Mouse (Mus musculus): Measurements from ENCODE around the gene Cuedc2. TPM values are rescaled to one million over a fixed set of nuclear protein-coding genes. Genes with fewer than 3 reads are reported as not detected.

Gene Cuedc2
- polyA plus RNA-seq, 1 experiment from 2014 or later, result 165 TPM

DNA sequence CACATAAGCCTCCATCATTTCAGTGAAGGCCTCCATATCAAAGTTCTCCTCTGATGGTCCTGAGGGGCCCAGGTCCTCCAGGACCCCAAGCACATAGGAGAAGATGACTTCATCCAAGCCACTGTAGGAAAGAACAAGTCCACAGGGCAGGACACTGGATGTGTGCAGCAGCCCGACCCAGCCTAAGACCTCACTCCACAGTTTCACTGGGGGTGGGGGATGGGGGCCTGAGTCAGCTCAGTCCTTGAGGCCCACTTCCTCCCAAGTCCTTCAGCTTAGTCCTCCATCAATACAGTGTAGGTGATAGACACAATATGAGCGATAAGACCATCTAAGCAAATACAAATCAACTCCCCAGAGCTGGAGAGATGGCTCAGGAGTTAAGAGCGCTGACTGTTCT, 6.6 kb downstream of the Cuedc2 start:
- Histone ChIP-seq H3K27me3 (ENCODE audit: control insufficient read depth, insufficient read depth, low read length) (peaks cover 2% of the 10 kb centered on the region), H3K4me3 (ENCODE audit: low read length) (no peak overlapping the region), H3K36me3 (ENCODE audit: control insufficient read depth, insufficient read depth, low read length) (peaks cover 21% of the 10 kb centered on the region), H3K27ac (ENCODE audit: low read depth, low read length) (no peak overlapping the region), H3K9me3 (ENCODE audit: control insufficient read depth, low read length) (no peaks in the 10 kb centered on the region), H3K4me2 (replicated peaks; ENCODE audit: low read depth, low read length) (no peak overlapping the region), H3K9ac (ENCODE audit: low read depth, low read length) (no peak overlapping the region), H3K4me1 (ENCODE audit: control insufficient read depth, insufficient read depth, low read length) (peaks cover 8% of the 10 kb centered on the region; the same call in 1 of the 2 replicates)
- 92% methylated on average over 3 of the region's 3 CpGs for WGBS
- ATAC-seq (ENCODE audit: low FRiP score, low TSS enrichment), result no peak

DNA sequence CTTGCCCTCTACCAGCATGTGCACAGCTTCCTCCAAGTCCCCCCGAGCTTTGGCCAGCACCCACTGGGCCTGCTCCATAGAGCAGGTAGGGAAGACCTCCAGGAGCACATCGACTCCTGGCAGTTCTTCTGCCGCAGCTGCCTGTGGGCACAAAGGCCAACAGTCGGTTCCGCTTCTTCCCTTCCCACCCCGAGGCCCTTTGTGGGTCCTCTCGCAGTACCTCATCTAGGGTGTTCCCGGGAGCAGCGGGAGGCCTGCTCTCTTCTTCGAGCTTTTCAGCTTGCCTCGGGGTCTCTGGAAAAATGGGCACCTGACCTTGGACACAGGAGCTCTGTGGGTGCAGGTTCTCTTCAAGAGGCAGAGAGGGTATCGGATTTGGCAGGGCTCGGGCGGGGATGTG, 7.2 kb downstream of the Cuedc2 start:
- no peak overlapping the region for H3K27ac ChIP-seq (ENCODE audit: low read depth, low read length)
- peaks cover 8% of the 10 kb centered on the region; the same call in 1 of the 2 replicates for H3K4me1 ChIP-seq (ENCODE audit: control insufficient read depth, insufficient read depth, low read length)
- no peak for ATAC-seq (ENCODE audit: low FRiP score, low TSS enrichment)
- no peaks in the 10 kb centered on the region for H3K9me3 ChIP-seq (ENCODE audit: control insufficient read depth, low read length)
- no peak overlapping the region for H3K4me3 ChIP-seq (ENCODE audit: low read length)
- WGBS, result 96% methylated on average over 14 of the region's 14 CpGs
- H3K4me2 ChIP-seq (replicated peaks; ENCODE audit: low read depth, low read length), result no peak overlapping the region
- H3K36me3 ChIP-seq (ENCODE audit: control insufficient read depth, insufficient read depth, low read length), result peaks cover 21% of the 10 kb centered on the region
- H3K9ac ChIP-seq (ENCODE audit: low read depth, low read length), result no peak overlapping the region; the same call in 1 of the 2 replicates
- peaks cover 8% of the 10 kb centered on the region for H3K27me3 ChIP-seq (ENCODE audit: control insufficient read depth, insufficient read depth, low read length)

- Histone ChIP-seq H3K4me1 (ENCODE audit: control insufficient read depth, insufficient read depth, low read length) (peaks cover 8% of the 10 kb centered on the region; the same call in 1 of the 2 replicates), H3K4me3 (ENCODE audit: low read length) (no peak overlapping the region), H3K36me3 (ENCODE audit: control insufficient read depth, insufficient read depth, low read length) (peaks cover 21% of the 10 kb centered on the region), H3K9me3 (ENCODE audit: control insufficient read depth, low read length) (no peaks in the 10 kb centered on the region), H3K4me2 (replicated peaks; ENCODE audit: low read depth, low read length) (no peak overlapping the region), H3K27me3 (ENCODE audit: control insufficient read depth, insufficient read depth, low read length) (peaks cover 15% of the 10 kb centered on the region), H3K27ac (ENCODE audit: low read depth, low read length) (no peak overlapping the region), H3K9ac (ENCODE audit: low read depth, low read length) (no peak overlapping the region)
- WGBS, result 90% methylated on average over 12 of the region's 12 CpGs
- no peak for ATAC-seq (ENCODE audit: low FRiP score, low TSS enrichment)
These were observed 7.8 kb downstream of the Cuedc2 start for GRCm38 (mm10) chr19:46330696-46331095.

DNA sequence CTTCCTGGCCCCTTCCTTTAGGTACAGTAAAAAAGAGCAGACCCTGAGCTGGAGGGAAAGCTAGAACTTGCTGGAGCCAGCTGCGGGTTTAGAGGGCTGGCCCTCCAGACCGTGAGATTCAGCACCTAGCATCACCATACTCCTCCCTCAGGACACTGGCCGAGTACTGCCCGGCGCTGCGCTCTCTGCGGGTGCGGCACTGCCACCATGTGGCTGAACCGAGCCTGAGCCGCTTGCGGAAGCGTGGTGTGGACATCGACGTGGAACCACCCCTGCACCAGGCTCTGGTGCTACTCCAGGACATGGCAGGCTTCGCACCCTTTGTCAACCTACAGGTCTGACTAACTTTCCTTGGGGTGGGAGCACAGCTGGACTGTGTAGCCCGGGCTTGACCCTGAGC, 8.6 kb downstream of the Cuedc2 start:
- peak; percentile 54 for ATAC-seq (ENCODE audit: low FRiP score, low TSS enrichment)
- H3K4me3 ChIP-seq (ENCODE audit: low read length), result no peak overlapping the region
- H3K27me3 ChIP-seq (ENCODE audit: control insufficient read depth, insufficient read depth, low read length), result peaks cover 22% of the 10 kb centered on the region
- WGBS, result 7% methylated on average over 16 of the region's 16 CpGs
- H3K9ac ChIP-seq (ENCODE audit: low read depth, low read length), result no peak overlapping the region
- no peak overlapping the region for H3K4me2 ChIP-seq (replicated peaks; ENCODE audit: low read depth, low read length)
- peaks cover 8% of the 10 kb centered on the region; the same call in 1 of the 2 replicates for H3K4me1 ChIP-seq (ENCODE audit: control insufficient read depth, insufficient read depth, low read length)
- no peak overlapping the region for H3K27ac ChIP-seq (ENCODE audit: low read depth, low read length)
- H3K36me3 ChIP-seq (ENCODE audit: control insufficient read depth, insufficient read depth, low read length), result peaks cover 21% of the 10 kb centered on the region
- no peaks in the 10 kb centered on the region for H3K9me3 ChIP-seq (ENCODE audit: control insufficient read depth, low read length)

DNA sequence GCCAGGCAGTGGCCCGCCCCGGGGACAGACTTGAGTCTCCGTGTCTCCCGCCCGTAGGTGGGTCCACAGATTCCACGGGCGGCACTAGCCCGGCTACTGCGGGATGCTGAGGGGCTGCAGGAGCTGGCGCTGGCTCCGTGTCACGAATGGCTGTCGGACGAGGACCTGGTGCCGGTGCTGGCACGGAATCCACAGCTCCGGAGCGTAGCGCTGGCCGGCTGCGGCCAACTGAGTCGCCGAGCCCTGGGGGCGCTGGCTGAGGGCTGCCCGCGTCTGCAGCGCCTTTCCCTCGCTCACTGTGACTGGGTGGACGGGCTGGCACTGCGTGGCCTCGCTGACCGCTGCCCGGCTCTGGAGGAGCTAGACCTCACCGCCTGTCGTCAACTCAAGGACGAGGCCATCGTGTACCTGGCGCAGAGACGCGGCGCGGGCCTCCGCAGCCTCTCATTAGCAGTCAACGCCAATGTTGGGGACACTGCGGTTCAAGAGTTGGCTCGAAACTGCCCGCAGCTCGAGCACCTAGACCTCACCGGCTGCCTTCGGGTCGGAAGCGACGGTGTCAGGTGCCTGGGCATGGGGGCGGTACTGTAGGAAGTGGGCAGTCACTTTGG, 9.4 kb downstream of the Cuedc2 start:
- Histone ChIP-seq H3K9me3 (ENCODE audit: control insufficient read depth, low read length) (no peaks in the 10 kb centered on the region), H3K4me1 (ENCODE audit: control insufficient read depth, insufficient read depth, low read length) (peaks cover 8% of the 10 kb centered on the region; the same call in 1 of the 2 replicates), H3K27ac (ENCODE audit: low read depth, low read length) (peak overlapping the region; percentile 82), H3K36me3 (ENCODE audit: control insufficient read depth, insufficient read depth, low read length) (peaks cover 21% of the 10 kb centered on the region), H3K9ac (ENCODE audit: low read depth, low read length) (peak overlapping the region; percentile 53), H3K4me2 (replicated peaks; ENCODE audit: low read depth, low read length) (peak overlapping the region; percentile 98), H3K27me3 (ENCODE audit: control insufficient read depth, insufficient read depth, low read length) (peaks cover 30% of the 10 kb centered on the region), H3K4me3 (ENCODE audit: low read length) (peak overlapping the region; percentile 73)
- ATAC-seq (ENCODE audit: low FRiP score, low TSS enrichment), result no peak
- WGBS, result 1% methylated on average over 54 of the region's 54 CpGs

DNA sequence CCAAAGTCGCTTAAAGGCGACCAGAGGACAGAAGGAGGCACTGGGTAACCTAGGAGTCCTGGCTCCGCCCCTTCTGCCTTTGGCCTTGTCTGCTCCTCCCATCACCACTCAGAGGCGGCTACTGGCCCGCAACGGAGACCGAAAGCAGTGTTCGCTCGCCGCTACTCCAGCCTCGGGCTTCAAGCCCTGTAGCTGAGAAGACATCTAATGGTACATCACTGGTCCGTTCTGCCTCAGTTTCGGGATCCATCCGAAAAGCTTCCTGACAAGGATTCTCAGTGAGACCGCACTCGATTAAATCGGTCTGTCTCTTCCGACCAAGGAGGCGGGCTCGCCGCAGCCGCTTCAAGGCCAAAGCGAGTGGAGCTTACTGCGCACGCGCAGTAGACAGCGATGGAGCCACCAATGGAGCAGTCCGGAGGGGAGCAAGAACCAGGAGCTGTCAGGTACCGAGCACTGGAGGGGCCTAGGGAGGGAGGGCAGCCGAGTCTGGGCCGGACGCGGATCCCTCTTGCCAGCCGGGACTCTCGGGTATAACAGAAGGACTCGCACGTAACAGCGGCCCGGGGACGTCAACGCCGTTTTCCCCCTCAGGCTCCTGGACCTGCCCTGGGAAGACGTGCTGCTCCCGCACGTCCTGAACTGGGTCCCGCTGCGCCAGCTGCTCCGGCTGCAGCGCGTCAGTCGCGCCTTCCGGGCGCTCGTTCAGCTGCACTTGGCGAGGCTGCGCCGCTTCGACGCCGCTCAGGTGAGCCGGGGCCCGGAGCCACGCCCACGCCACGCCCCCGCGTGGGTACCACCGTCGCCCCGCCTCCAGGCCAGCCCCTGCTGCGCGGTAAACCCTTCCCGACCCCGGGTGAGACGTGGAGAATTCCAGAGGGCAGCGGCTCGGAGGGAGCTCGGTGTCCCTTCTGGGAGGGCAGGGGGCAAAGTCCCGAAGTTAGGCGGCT, 10.1 kb downstream of the Cuedc2 start, which contains the start of gene Fbxl15:
TSS of gene Fbxl15 (plus strand) at position 104 of the 950 bp plus-strand sequence.
- H3K4me3 ChIP-seq (ENCODE audit: low read length), result peak within 1 kb of the TSS; percentile 73
- peaks cover 37% of the 10 kb centered on the region for H3K27me3 ChIP-seq (ENCODE audit: control insufficient read depth, insufficient read depth, low read length)

DNA sequence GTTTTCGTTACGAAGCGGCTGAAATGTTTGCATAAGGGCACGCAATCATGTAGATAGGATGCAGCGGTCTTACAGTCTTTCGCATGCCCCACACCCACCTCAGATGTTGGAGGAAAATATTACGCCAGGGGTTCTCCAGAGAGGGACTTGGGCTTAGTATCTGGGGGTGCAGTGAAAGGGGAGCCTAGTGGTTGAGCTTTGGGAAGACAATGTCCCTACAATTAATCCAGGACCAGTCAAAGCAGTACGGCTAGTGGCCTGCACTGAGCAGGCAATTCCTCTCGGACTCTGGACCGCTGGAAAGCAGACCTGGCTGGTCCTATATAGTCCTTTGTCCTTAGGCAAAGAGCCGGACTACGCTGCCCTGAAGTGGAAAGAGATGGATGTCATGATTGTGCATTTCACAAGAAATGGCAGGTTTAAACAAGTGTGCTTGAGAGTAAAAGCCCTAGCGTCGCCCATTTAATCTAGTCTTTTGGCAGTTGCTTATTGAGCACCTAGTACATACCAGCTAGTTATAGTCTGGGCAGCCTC, 10.9 kb downstream of the Cuedc2 start:
- peaks cover 21% of the 10 kb centered on the region for H3K36me3 ChIP-seq (ENCODE audit: control insufficient read depth, insufficient read depth, low read length)
- H3K4me2 ChIP-seq (replicated peaks; ENCODE audit: low read depth, low read length), result peak overlapping the region; percentile 98
- H3K9me3 ChIP-seq (ENCODE audit: control insufficient read depth, low read length), result no peaks in the 10 kb centered on the region
- H3K9ac ChIP-seq (ENCODE audit: low read depth, low read length), result peak overlapping the region; percentile 53; the same call in 1 of the 2 replicates
- peak overlapping the region; percentile 73 for H3K4me3 ChIP-seq (ENCODE audit: low read length)
- H3K27me3 ChIP-seq (ENCODE audit: control insufficient read depth, insufficient read depth, low read length), result peaks cover 44% of the 10 kb centered on the region
- WGBS, result 32% methylated on average over 14 of the region's 14 CpGs
- H3K27ac ChIP-seq (ENCODE audit: low read depth, low read length), result peak overlapping the region; percentile 82; the same call in 1 of the 2 replicates
- peaks cover 8% of the 10 kb centered on the region; the same call in 1 of the 2 replicates for H3K4me1 ChIP-seq (ENCODE audit: control insufficient read depth, insufficient read depth, low read length)
- ATAC-seq (ENCODE audit: low FRiP score, low TSS enrichment), result no peak

More for the DNA sequence above, 10.1 kb downstream of the Cuedc2 start, which contains the start of gene Fbxl15:
- ATAC-seq (ENCODE audit: low FRiP score, low TSS enrichment), result peak; percentile 86
- Histone ChIP-seq H3K36me3 (ENCODE audit: control insufficient read depth, insufficient read depth, low read length) (peaks cover 21% of the 10 kb centered on the region), H3K27ac (ENCODE audit: low read depth, low read length) (peak within 1 kb of the TSS; percentile 82), H3K4me2 (replicated peaks; ENCODE audit: low read depth, low read length) (peak within 1 kb of the TSS; percentile 98), H3K9me3 (ENCODE audit: control insufficient read depth, low read length) (no peaks in the 10 kb centered on the region), H3K4me1 (ENCODE audit: control insufficient read depth, insufficient read depth, low read length) (peaks cover 8% of the 10 kb centered on the region; the same call in 1 of the 2 replicates), H3K9ac (ENCODE audit: low read depth, low read length) (peak within 1 kb of the TSS; percentile 53)
- under 1% methylated on average over 81 of the region's 81 CpGs for whole genome bisulfite sequencing

- peaks cover 16% of the 10 kb centered on the region for H3K36me3 ChIP-seq (ENCODE audit: control insufficient read depth, insufficient read depth, low read length)
- no peak for ATAC-seq (ENCODE audit: low FRiP score, low TSS enrichment)
- H3K27me3 ChIP-seq (ENCODE audit: control insufficient read depth, insufficient read depth, low read length), result peaks cover 50% of the 10 kb centered on the region
- no peaks in the 10 kb centered on the region for H3K9me3 ChIP-seq (ENCODE audit: control insufficient read depth, low read length)
- peaks cover 8% of the 10 kb centered on the region; the same call in 1 of the 2 replicates for H3K4me1 ChIP-seq (ENCODE audit: control insufficient read depth, insufficient read depth, low read length)
- peak within 1 kb of the TSS; percentile 98 for H3K4me2 ChIP-seq (replicated peaks; ENCODE audit: low read depth, low read length)
- 2% methylated on average over 34 of the region's 35 CpGs for WGBS
- peak within 1 kb of the TSS; percentile 82 for H3K27ac ChIP-seq (ENCODE audit: low read depth, low read length)
- H3K9ac ChIP-seq (ENCODE audit: low read depth, low read length), result peak within 1 kb of the TSS; percentile 53; the same call in 1 of the 2 replicates
- peak within 1 kb of the TSS; percentile 73 for H3K4me3 ChIP-seq (ENCODE audit: low read length)
These were observed 11.7 kb downstream of the Cuedc2 start, which contains the start of gene Psd for GRCm38 (mm10) chr19:46326756-46327305. Gene Psd, minus strand, starts transcription at chr19:46327156.

Data from kidney, embryonic 14.5 days (tissue).